Mouse (Mus musculus) intestine, postnatal 0 days (tissue): ENCODE measurements around the gene Nop14. TPM values are rescaled to one million over a fixed set of nuclear protein-coding genes. Genes with fewer than 3 reads are reported as not detected.

Source experiments
- ATAC-seq: fragments of 200-750 bp; cut with Nextera tagmentation; 2 replicates; pipeline ENCODE4 v1.8.0; 2017; ENCODE audit warnings: mild to moderate bottlenecking, moderate TSS enrichment, moderate library complexity
- H3K27ac ChIP-seq: fragments of 300-500 bp; sonication (generic); 2 replicates; pipeline ENCODE4 v1.5.1; 2014; ENCODE audit warnings: mild to moderate bottlenecking, low read depth, low read length, moderate library complexity
- H3K27me3 ChIP-seq: fragments of 300-500 bp; sonication (generic); replicated peaks from 2 replicates; pipeline ENCODE4 v1.6.1; 2014; ENCODE audit warnings: low read length, mixed read lengths; ENCODE audit not compliant: control insufficient read depth, insufficient read depth
- H3K36me3 ChIP-seq: fragments of 300-500 bp; sonication (generic); 2 replicates; pipeline ENCODE4 v1.6.1; 2014; ENCODE audit warnings: mild to moderate bottlenecking, moderate library complexity; ENCODE audit not compliant: control insufficient read depth, insufficient read depth
- H3K4me1 ChIP-seq: fragments of 300-500 bp; sonication (generic); replicated peaks from 2 replicates; pipeline ENCODE4 v1.6.1; 2014; ENCODE audit warnings: antibody characterized with exemption, low read length, mixed read lengths; ENCODE audit not compliant: control insufficient read depth, insufficient read depth
- H3K4me2 ChIP-seq: fragments of 300-500 bp; sonication (generic); replicated peaks from 2 replicates; pipeline ENCODE4 v1.6.1; 2014; ENCODE audit warnings: low read depth, mild to moderate bottlenecking, moderate library complexity
- H3K4me3 ChIP-seq: fragments of 300-500 bp; sonication (generic); 2 replicates; pipeline ENCODE4 v1.5.1; 2014; ENCODE audit warnings: low read depth, low read length
- H3K9ac ChIP-seq: fragments of 300-500 bp; sonication (generic); 2 replicates; pipeline ENCODE4 v1.6.1; 2014; ENCODE audit warnings: mild to moderate bottlenecking, low read depth, low read length
- H3K9me3 ChIP-seq: fragments of 300-500 bp; sonication (generic); 2 replicates; pipeline ENCODE4 v1.6.1; 2016; ENCODE audit warnings: mixed run types; ENCODE audit not compliant: control insufficient read depth
- CTCF ChIP-seq: sonication (generic); IDR thresholded peaks from 2 replicates; pipeline ENCODE4 v1.5.1; 2016; ENCODE audit warnings: low read depth, mild to moderate bottlenecking, control low read depth, antibody characterized with exemption, moderate library complexity
- WGBS: fragments of 180-500 bp; shearing (Covaris S2); extraction: QIAGEN DNeasy Blood & Tissue Kit; methylation state at CpG from one replicate; pipeline ENCODE4 v1.1.7; 2014; 5-methylcytosine and 5-hydroxymethylcytosine counted together
- polyA plus RNA-seq: library from polyadenylated mRNA; unstranded; fragments of >200 nt; fragmentation: Nextera tagmentation; extraction: Ambion mirVana; gene quantifications from 2 replicates; pipeline ENCODE4 v1.2.1, GENCODE M21; 2015

The Nop14 gene
- polyA plus RNA-seq, 1 experiment from 2014 or later = 12.5 TPM

- H3K4me3 ChIP-seq = no peak overlapping the region
- no peaks in the 10 kb centered on the region for H3K4me1 ChIP-seq
- WGBS = 53% methylated on average over 5 of the region's 5 CpGs
- TF ChIP-seq CTCF = no peak
- no peak for ATAC-seq
- H3K27me3 ChIP-seq = no peaks in the 10 kb centered on the region
- no peak overlapping the region for H3K9ac ChIP-seq
- H3K4me2 ChIP-seq = no peak overlapping the region
- H3K36me3 ChIP-seq = 0 out of 2 replicates have a peak, but pooled peaks cover 7% of the 10 kb centered on the region
- H3K9me3 ChIP-seq = no peaks in the 10 kb centered on the region
- H3K27ac ChIP-seq = no peak overlapping the region
Measured at GRCm38 (mm10) chr5:34590059-34590458, 69.9 kb downstream of the Nop14 start.

Other genes with a start within 250 kb of the Nop14 start
- gene Tnip2, start 146.2 kb downstream of the Nop14 start, polyA plus RNA-seq = 8.9 and 10.3 TPM in 2 replicates
- gene Sh3bp2, start 134.3 kb downstream of the Nop14 start, polyA plus RNA-seq = 3.6 and 6.1 TPM in 2 replicates
- 59.4 and 62.7 TPM in 2 replicates for gene Add1, start 86.5 kb downstream of the Nop14 start, polyA plus RNA-seq
- gene Mfsd10, start 22.9 kb downstream of the Nop14 start, polyA plus RNA-seq = 27.9 and 31.4 TPM in 2 replicates
- 1.1 and 2.0 TPM in 2 replicates for gene Grk4, start 231 bp upstream of the Nop14 start, polyA plus RNA-seq
- gene Htt, start 101.6 kb upstream of the Nop14 start, polyA plus RNA-seq = 3.7 and 4.3 TPM in 2 replicates
- 0.29 and 0.51 TPM in 2 replicates for gene Msantd1, start 247.9 kb upstream of the Nop14 start, polyA plus RNA-seq